Comparison of ENCODE assay signal across 8 mouse cellular contexts in the genomic region with DNA sequence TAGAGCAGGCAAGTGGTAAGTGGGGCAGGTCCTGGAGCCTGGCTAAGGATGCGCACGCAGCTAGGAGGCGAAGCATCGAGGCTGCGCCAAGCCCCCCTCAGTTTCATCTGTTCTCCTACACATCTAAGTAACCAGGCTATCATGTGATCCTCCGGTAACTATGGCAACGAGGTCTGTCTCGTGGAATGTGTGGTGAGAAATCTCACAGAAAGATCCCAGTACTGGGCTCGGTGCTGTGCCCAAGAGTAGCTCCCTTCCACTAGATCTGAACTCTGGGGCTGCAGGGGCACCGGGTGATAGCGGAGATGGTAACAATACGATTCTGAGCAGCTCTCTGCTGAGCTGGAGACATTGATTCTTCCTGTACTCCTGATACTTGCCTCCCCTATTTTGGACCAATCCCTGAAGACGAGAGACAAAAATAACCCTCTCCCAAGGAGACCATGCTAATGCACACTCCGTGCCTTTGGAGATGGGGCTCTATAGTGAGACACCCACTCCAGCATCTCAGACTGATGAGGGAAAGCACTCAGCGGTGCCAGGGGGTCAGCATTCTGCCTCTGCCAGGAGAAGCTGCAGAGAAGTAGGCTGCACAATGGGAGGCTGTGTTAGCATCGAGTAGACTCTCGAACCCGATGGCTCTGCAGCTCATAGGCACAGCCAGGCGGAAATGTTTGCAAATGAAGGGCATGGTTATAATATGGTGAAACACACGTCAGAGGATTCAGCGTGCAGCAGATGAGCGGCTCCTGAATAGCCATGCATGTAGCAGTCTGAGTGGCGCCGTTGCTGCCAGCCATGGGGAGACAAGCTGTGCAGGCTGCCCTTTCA. TPM values are rescaled to one million over a fixed set of nuclear protein-coding genes. Genes with fewer than 3 reads are reported as not detected.
DNase-seq lines count a peak whose midpoint lies in the region; ATAC-seq lines count a peak whose summit lies in the region.

No protein-coding gene starts in this region.

- WGBS in hindbrain, embryonic 14.5 days, result 9% methylated on average over 24 of the region's 24 CpGs
- 41% methylated on average over 24 of the region's 24 CpGs for WGBS in limb, embryonic 11.5 days

- ATAC-seq in hindbrain, embryonic 14.5 days (ENCODE audit: low FRiP score), result peak; percentile 93
- ATAC-seq in limb, embryonic 11.5 days (ENCODE audit: insufficient number of reproducible peaks, low FRiP score, low TSS enrichment, low read depth), result peak; percentile 60; the same call in 1 of the 2 replicates
- ATAC-seq in megakaryocyte progenitor cell, adult 5-6 weeks (replicated peaks; ENCODE audit: poor library complexity), result no peak

- peak overlapping the region; percentile 58 for H3K9ac ChIP-seq in hindbrain, embryonic 14.5 days
- H3K9ac ChIP-seq in limb, embryonic 11.5 days (ENCODE audit: low read length), result peak overlapping the region; percentile 32; the same call in 1 of the 2 replicates

- no peaks in the 10 kb centered on the region for H3K9me3 ChIP-seq in hindbrain, embryonic 14.5 days (ENCODE audit: control insufficient read depth, low read length)
- no peaks in the 10 kb centered on the region for H3K9me3 ChIP-seq in limb, embryonic 11.5 days (ENCODE audit: control insufficient read depth, low read length)

- H3K27me3 ChIP-seq in hindbrain, embryonic 14.5 days (ENCODE audit: control insufficient read depth, insufficient read depth, low read length), result no peaks in the 10 kb centered on the region
- no peaks in the 10 kb centered on the region for H3K27me3 ChIP-seq in limb, embryonic 11.5 days (ENCODE audit: control insufficient read depth, insufficient read depth, low read length)

- peak overlapping the region; percentile 96 for H3K27ac ChIP-seq in hindbrain, embryonic 14.5 days
- H3K27ac ChIP-seq in limb, embryonic 11.5 days (replicated peaks; ENCODE audit: low read depth, low read length), result no peak overlapping the region

- DNase-seq in B cell, adult 2 months, result peak; percentile 7 to 9
- peak; percentile 72 for DNase-seq in ES-CJ7 (ENCODE audit: low read depth, low spot score)
- peak; percentile 57 for DNase-seq in embryo, embryonic 11.5 days (ENCODE audit: low read depth, low spot score)
- peak; percentile 94 for DNase-seq in hindbrain, embryonic 14.5 days (ENCODE audit: low spot score)
- peak; percentile 51 for DNase-seq in limb, embryonic 11.5 days (ENCODE audit: low spot score)
- peak; percentile 94 for DNase-seq in right cerebral cortex, adult 18-20 months
- no peak for DNase-seq in spleen, postnatal 4 days (ENCODE audit: low spot score in 2 of 2)

- H3K4me3 ChIP-seq in hindbrain, embryonic 14.5 days (replicated peaks; ENCODE audit: low read length), result peak overlapping the region; percentile 23
- H3K4me3 ChIP-seq in limb, embryonic 11.5 days (ENCODE audit: low read depth, low read length), result no peak overlapping the region

- H3K36me3 ChIP-seq in hindbrain, embryonic 14.5 days (replicated peaks; ENCODE audit: control insufficient read depth, insufficient read depth), result no peaks in the 10 kb centered on the region
- no peaks in the 10 kb centered on the region for H3K36me3 ChIP-seq in limb, embryonic 11.5 days (ENCODE audit: control insufficient read depth, insufficient read depth, low read length)

- peak overlapping the region; percentile 52 for H3K4me2 ChIP-seq in hindbrain, embryonic 14.5 days (replicated peaks)
- H3K4me2 ChIP-seq in limb, embryonic 11.5 days (ENCODE audit: low read depth, severe bottlenecking), result peak overlapping the region; percentile 46

- peaks cover 32% of the 10 kb centered on the region for H3K4me1 ChIP-seq in hindbrain, embryonic 14.5 days (replicated peaks; ENCODE audit: control insufficient read depth, insufficient read depth, low read length)
- H3K4me1 ChIP-seq in limb, embryonic 11.5 days (ENCODE audit: control insufficient read depth, insufficient read depth, low read length), result peaks cover 11% of the 10 kb centered on the region; the same call in 1 of the 2 replicates

RNA-seq across cellular contexts. Expression of gene Zfp706, which starts 40.0 kb away (rescaled TPM):
- polyA plus RNA-seq in hindbrain, embryonic 14.5 days (2014; fragmentation: Nextera tagmentation; extraction: Ambion mirVana), result 424 and 425 TPM in 2 replicates
- 420 and 444 TPM in 2 replicates for polyA plus RNA-seq in limb, embryonic 11.5 days (2014; fragmentation: Nextera tagmentation; extraction: Ambion mirVana)
- total RNA-seq in megakaryocyte progenitor cell, adult 5-6 weeks (2015), result 403 and 471 TPM in 2 replicates
- total RNA-seq in megakaryocyte progenitor cell, adult 5-6 weeks (2017), result 93.6 and 95.9 TPM in 2 replicates

Comparison
In these comparisons a context has a peak if more than half of its experiments do, and no peak if none do; other contexts are left out.
1. DNase-seq: peak in B cell, adult 2 months (2 of 2), ES-CJ7 (single experiment), embryo, embryonic 11.5 days (single experiment), hindbrain, embryonic 14.5 days (single experiment), limb, embryonic 11.5 days (single experiment) and right cerebral cortex, adult 18-20 months (single experiment); none in spleen, postnatal 4 days (0 of 2).